Mouse (Mus musculus) adipocyte (in vitro differentiated cells): ENCODE measurements at regions not wholly inside any gene's neighbourhood (a gene's known extent, or its start where the extent isn't known, plus 50 kb on each side); places are given as distances from the start of the nearest gene placed in this dataset.
A peak's percentile ranks its signal among the peaks of the same experiment; 100 is the strongest.
"Not testable (repeated sequence)": the region's sequence is repeated elsewhere in the genome, so short reads cannot be mapped to it uniquely, and the experiment has no call there.

Experiments
- DNase-seq: peaks from one replicate; pipeline ENCODE4 v3.0.0-alpha.2; 2016; ENCODE audit warnings: low spot score

DNA sequence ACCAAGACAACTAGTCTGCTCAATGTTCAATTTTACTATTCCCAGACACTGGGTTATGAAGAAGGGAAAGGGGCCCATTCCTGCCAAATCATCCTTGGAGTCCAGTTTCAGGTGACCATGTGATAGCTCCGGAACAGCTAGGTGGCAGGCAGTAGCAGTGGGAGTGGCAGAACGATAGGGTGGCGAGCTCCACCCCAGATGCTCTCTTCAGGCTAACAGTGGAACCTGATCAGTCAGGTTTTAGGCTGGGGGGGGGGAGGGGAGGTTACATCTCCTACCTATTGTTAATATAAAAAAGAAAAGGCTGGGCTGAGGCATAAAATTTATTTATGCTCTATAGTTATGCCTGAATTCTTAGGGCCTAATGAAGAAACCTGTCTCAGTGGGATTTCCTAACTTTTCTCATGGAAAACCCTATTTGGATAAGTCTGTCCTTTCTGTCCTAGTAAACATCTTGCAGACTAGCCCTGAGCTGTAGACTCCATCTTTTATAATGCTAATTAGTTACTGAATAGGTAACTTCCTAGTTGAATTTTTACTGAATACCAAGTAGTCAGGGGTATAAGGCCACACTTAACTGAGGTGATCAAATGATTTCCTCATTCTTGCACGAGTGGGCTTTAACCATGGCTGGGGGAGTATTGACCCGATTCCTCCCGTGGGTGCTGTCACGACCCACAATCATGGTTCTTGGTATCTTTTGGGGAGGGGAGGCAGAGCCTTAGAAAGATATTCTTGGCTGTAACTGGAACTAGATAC lies 223.2 kb upstream of the Ell2 start:
- not testable (repeated sequence) for DNase-seq

DNA sequence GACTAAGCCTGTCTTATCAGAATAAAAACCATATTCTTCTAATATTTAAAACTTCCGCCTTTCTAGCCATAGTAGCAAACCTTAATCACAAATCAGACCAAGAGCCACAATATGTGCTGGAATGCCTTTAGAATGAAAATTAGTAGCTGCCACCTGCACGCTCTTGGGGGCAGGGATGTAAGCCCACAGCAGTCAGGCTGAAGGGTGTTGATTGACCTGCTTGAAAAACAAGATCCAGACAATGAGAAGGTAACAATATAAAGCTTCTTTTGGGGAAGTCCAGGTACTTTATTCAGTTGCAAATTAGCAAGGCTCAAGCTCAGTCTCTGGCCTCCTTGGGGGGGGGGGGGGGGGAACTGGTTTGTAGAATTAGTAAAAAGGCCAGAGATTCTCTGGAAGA lies 222.3 kb upstream of the Ell2 start:
- not testable (repeated sequence) for DNase-seq

DNA sequence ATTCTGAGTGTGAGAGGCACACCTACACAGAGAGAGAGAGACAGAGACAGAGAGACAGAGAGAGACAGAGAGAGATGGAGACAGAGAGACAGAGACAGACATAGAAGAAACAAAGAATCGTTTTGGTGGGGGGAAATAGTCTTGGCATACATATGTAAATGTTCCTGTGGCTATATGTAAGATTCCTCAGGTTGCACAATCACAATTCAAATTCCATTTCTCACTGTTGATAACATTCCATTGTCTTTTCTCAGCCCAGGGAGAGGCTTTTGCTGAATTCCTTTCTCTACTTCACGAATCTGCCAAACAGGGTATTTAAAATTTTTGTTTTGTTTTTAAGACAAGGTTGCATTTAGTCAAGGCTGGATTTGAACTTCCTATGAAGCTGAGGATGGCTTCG lies 205.0 kb upstream of the Ell2 start:
- no peak for DNase-seq

DNA sequence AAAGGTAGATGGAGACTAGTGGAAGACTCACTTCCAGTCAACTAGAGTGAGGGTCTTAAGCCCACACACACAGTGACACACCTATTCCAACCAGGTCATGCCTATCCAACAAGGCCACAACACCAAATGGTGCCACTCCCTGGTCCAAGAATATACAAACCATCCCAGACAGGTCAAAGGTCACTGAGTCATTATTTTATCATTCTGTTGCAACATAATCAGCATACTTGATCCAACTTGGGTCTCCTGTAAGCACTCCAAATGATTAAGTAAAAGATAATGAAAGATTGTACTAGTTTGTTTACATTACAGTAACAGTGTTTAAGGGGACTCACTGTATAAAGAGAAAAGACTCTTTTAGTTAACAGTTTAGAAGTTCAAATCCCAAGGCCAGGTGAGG lies 203.2 kb upstream of the Ell2 start:
- DNase-seq, result no peak

GRCm38 (mm10) chr13:75514315-75515020 lies 192.1 kb upstream of the Ell2 start:
- peak; percentile 5 for DNase-seq

- no peak for DNase-seq
Observed at GRCm38 (mm10) chr13:75523293-75524278, 183.0 kb upstream of the Ell2 start.

GRCm38 (mm10) chr13:75524481-75524880 lies 182.1 kb upstream of the Ell2 start:
- no peak for DNase-seq

DNA sequence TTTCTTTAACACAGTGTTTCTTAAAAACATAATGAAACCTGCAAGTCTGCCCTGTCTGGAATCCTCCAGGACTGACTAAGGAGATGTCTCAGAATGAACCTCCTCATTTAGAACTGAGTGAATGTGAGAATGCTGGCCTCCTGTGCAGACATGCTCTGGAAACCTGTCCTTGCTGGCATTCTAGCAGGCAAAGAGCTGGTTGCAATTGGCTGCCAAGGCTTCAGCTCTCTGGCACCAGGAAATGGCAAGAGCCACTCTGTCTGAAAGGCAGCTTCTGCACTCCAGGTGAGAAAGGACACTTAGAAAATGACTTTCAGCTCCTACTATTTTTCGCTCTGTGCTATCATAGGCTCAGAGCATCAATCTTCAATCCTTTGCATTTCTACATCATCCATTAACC lies 175.0 kb upstream of the Ell2 start:
- DNase-seq, result no peak

- DNase-seq, result no peak
Observed at GRCm38 (mm10) chr13:75541446-75541845, 165.1 kb upstream of the Ell2 start.

- DNase-seq, result peak; percentile 88
Observed at GRCm38 (mm10) chr13:75542253-75542945, 164.2 kb upstream of the Ell2 start.

GRCm38 (mm10) chr13:75542946-75543327 lies 163.6 kb upstream of the Ell2 start:
- no peak for DNase-seq

DNA sequence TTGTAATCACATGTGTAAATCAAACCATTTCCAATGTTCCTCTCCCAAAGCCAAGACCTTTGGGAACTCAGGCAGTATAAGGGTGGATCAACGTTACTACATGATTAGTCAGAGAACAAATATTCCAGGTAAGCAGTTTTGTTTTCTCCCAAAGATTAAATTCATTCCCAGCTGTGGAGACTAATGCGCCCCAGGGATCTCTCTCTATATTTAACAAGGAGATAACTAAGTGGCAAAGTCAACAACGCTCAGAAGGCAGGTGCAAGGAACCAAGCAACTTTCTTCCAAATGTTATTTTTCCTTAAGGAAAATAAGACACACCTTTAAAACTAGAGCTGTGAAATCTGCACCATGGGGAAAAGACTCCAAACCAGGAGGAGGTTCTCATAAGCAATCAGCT lies 163.0 kb upstream of the Ell2 start:
- no peak for DNase-seq

DNA sequence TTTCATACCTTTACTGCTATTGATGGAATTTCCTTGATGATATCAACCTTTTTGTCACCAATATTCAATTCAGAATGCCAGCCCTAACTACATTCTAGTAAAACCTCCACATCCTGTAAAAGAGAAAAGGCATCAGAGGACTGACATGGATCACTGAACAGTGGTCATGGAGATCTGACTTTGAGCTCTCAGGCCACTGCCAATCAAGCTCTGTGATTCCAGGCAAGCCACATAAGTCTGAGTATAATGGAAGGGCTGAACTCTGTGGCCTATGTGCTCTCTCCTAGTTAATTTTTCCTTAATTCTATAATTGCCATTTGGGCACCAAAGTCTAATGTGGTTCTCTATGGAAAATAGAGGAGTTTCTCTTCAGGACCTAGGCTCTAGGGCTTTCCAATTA lies 161.8 kb upstream of the Ell2 start:
- DNase-seq, result no peak

DNA sequence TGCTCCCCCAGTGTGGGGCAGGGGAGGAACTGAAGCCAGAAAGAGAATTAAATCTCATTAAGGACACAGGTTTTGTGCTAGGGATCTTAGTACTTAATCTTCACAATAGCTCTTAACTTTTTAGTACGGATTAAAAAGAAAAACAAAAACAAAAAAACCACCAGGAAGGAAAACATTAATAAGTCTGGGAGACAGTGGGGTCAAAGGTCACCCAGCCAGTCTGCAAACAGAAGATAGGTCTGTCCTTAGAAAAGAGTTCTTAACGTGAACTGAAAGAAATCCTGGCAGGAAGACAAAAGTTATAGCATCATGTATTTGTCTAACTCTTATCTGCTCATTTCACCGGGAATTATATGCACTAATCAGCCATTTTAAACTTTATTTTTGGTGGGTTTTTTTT lies 158.8 kb upstream of the Ell2 start:
- DNase-seq, result no peak

DNA sequence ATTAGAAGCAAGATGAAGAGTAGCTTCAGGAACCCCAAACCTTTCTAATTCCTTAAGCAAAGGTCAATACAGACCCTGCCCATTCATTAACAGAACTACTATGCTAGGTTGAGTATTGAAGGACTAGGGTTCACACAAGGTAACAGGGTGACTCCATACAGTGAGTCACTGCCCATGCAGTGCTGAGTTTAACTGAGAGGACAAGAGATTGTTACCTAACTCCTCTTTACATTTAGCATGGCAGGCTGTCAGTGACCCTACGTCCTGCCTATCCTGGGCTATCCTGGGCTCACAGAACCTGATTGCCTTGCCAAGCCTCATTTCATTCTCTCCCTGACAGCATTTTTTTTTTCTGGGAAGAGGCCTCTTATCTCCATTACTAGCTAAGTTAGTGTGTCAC lies 127.6 kb upstream of the Ell2 start:
- DNase-seq, result no peak

GRCm38 (mm10) chr13:75590836-75591235 lies 115.7 kb upstream of the Ell2 start:
- DNase-seq, result no peak

DNA sequence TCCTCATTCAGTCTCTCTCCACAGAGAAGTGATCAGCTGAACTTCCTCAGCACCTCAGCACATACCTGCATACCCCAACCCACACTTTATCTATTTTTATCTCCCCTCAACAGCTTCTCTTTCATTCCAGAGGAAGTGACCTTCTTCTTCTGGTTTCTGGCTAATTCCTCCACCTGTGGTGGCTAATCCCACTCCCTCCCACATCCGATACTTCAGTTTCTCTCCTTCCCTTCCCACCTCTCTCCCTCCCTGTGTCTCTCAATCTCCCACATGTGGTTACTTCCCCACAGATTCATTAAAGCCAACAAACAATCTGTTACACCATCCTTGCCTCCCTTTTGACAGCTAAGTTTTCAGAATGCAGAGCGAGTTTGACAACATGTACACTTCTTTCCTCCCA lies 109.7 kb upstream of the Ell2 start:
- DNase-seq, result no peak

DNA sequence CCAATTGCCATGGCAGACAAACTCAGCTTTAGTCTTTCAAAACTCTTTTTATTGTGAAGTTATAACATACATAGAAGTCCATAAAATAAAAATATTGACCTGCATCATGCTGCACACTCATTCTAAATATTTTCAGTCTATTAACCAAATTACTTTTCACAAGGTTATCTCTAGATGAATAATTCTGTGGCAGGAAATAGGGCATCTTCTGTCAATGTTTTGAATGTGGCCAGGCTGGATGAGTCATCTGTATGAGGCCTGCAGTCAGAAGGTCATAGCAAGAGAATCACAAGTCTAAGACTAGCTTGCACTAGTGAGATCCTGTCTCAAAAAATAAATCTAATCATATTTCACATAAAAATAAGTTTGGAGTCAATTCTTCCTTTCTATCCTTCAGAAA lies 108.4 kb upstream of the Ell2 start:
- DNase-seq, result no peak

GRCm38 (mm10) chr13:75598675-75599074 lies 107.9 kb upstream of the Ell2 start:
- DNase-seq, result no peak

- DNase-seq, result no peak
Observed at GRCm38 (mm10) chr13:75623229-75623628, 83.3 kb upstream of the Ell2 start.

DNA sequence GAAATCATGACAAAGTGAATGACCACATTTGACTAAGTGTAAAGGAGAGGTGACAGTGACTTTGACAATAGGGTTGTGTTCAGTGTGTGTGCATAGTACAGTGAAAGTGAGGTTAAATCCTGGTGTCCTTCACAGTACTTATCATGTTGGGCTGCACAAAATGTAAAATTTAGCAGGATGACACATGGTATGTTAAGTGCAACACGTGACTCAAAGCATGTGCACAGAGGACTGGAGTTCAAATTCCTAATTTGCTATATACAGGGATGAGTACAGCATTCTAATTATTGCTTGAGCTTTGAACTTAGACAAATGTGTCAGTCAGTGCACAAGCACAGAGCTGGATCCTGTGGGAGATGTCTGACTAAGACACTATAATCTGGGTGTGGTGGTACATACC lies 79.2 kb upstream of the Ell2 start:
- DNase-seq, result no peak

DNA sequence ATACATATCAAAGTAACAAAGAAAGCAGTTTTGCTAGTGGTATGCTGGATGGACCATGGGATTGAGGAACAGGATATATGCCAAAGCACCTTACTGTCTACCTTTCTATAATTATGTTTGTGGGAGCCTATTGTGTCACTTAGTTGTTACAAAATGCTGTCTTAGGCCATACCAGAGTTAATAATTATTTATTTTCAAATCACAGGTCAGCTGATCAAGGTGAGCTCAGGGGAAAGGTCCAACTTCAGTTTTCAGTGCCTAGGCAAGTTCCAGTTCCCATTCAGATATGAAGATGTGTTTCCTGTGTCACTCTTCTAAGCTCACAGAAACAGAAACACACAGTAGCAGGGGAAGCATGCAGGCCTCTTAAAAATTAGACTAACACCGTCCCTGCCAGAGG lies 75.5 kb upstream of the Ell2 start:
- no peak for DNase-seq
